Mouse (Mus musculus): ENCODE measurements around the gene Sema4d. TPM values are rescaled to one million over a fixed set of nuclear protein-coding genes. Genes with fewer than 3 reads are reported as not detected.

Sema4d gene
- polyA plus RNA-seq, 1 experiment from 2014 or later: 12.3 TPM

DNA sequence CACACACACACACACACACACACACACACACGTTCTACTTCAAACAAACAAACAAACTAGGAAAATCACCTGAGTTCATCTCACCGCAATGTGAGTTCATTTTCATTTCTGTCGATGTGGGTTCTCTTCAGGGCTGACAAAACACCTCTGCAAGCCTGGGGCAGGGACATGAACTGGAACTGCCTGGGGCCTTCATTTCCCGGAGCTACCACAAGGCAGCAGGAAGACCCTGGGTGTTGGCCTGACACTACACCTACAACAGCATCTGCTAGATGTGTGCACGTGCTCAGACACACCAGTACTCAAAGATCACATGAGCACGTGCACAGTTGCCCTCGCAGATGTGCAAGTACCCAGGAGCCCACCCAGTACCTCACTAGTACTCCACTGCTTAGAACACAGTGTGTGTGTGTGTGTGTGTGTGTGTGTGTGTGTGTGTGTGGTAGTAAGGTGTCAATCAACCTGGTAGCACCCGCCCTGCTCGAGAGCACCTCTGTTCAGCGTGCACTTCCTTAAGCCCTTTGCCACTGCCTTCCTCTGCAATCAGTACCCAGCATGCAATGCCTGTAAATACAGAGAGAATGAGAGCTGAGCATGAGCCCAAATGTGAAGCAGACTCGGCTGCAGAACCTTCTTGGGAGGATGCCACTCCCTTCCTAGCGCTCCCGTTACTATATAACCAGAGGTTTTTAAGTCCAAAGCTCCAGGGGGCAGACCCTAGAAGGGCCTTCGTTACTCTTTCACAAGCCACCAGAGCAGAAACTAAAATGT is 25.4 kb downstream of the Sema4d start:
- no peaks in the 10 kb centered on the region for H3K9me3 ChIP-seq (ENCODE audit: low read depth, low read length)
- no peaks in the 10 kb centered on the region for H3K36me3 ChIP-seq (ENCODE audit: insufficient read depth)
- WGBS: 74% methylated on average over 14 of the region's 14 CpGs
- no peaks in the 10 kb centered on the region for H3K4me1 ChIP-seq (ENCODE audit: insufficient read depth)
- H3K9ac ChIP-seq: no peak overlapping the region
- H3K27me3 ChIP-seq (ENCODE audit: insufficient read depth, low read length): no peaks in the 10 kb centered on the region
- TF ChIP-seq CTCF (IDR thresholded peaks at IDR 0.05; ENCODE audit: low read depth): no peak
- no peak overlapping the region for H3K4me3 ChIP-seq (ENCODE audit: low read depth, low read length)
- no peak for ATAC-seq (ENCODE audit: insufficient read depth)
- no peak overlapping the region for H3K27ac ChIP-seq (ENCODE audit: low read depth)
- no peak overlapping the region for H3K4me2 ChIP-seq
- DNase-seq: no peak

DNA sequence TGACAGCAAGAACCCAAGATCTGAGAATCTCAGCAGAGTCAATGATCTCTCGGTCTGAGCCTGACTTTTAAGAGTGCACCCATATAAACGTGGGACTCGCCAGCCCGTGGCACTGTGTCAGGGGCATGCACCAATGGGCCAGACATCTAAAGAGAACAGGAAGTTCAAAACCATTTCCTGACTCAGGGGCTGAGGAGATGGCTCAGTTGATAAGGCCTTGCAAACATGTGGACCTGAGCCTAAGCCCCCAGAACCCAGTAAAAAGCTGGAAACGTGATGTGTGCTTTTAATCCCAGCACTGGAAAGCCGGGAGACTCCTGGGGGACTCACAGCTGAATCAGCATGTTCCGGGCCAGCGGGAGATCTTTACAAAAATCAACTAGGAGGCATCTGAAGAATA is 26.0 kb downstream of the Sema4d start:
- TF ChIP-seq CTCF (IDR thresholded peaks at IDR 0.05; ENCODE audit: low read depth): no peak
- Histone ChIP-seq H3K4me2 (no peak overlapping the region), H3K4me3 (ENCODE audit: low read depth, low read length) (no peak overlapping the region), H3K36me3 (ENCODE audit: insufficient read depth) (no peaks in the 10 kb centered on the region), H3K27me3 (ENCODE audit: insufficient read depth, low read length) (no peaks in the 10 kb centered on the region), H3K9me3 (ENCODE audit: low read depth, low read length) (no peaks in the 10 kb centered on the region), H3K9ac (no peak overlapping the region), H3K4me1 (ENCODE audit: insufficient read depth) (no peaks in the 10 kb centered on the region), H3K27ac (ENCODE audit: low read depth) (no peak overlapping the region)
- DNase-seq (no peak), ATAC-seq (ENCODE audit: insufficient read depth) (no peak)
- 66% methylated on average over 8 of the region's 8 CpGs for WGBS

DNA sequence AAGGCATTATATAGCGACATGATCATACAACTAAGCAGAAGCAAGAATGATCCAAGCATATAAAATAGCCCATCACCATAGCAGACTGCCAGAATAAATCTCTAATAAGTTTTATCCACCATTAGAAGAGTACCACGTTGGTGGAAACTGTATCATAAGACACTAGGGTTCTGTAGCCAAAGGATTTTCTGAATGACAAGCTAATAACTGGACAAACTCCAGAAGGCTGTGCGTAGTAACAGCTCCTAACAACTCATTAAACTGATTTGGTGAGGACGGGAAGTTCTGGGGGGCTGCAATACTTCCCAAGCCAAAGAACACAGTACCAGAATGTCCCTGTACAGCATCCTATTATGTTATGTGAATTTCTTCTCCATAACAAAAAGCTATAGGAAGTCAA is 26.8 kb downstream of the Sema4d start:
- H3K27ac ChIP-seq (ENCODE audit: low read depth): no peak overlapping the region
- DNase-seq (no peak), ATAC-seq (ENCODE audit: insufficient read depth) (no peak)
- H3K4me1 ChIP-seq (ENCODE audit: insufficient read depth): 0 out of 2 replicates have a peak, but pooled peaks cover 3% of the 10 kb centered on the region
- TF ChIP-seq CTCF (IDR thresholded peaks at IDR 0.05; ENCODE audit: low read depth): no peak
- H3K4me2 ChIP-seq: no peak overlapping the region
- H3K4me3 ChIP-seq (ENCODE audit: low read depth, low read length): no peak overlapping the region
- no peaks in the 10 kb centered on the region for H3K27me3 ChIP-seq (ENCODE audit: insufficient read depth, low read length)
- no peaks in the 10 kb centered on the region for H3K36me3 ChIP-seq (ENCODE audit: insufficient read depth)
- no peaks in the 10 kb centered on the region for H3K9me3 ChIP-seq (ENCODE audit: low read depth, low read length)
- H3K9ac ChIP-seq: no peak overlapping the region
- 80% methylated on average over 4 of the region's 4 CpGs for WGBS

DNA sequence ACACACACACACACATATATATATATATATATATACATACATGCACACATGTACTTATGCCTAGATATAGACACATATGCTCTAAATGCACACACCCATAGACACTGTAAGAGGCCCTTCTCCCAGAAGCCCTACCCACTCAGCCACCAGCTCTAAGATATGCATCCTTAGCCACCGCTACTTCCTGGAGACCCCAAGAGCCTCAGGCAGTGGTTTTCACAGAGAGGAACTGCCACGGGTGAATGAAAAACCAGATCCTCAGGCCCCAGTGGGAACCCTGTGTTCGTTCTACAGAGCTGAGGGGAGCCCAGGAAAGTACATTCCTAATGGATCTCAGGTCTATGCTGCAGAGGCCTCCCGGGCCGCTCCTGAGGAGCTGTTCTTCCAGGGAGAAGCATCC is 28.2 kb downstream of the Sema4d start:
- Histone ChIP-seq H3K27ac (ENCODE audit: low read depth) (no peak overlapping the region), H3K4me3 (ENCODE audit: low read depth, low read length) (no peak overlapping the region), H3K4me1 (ENCODE audit: insufficient read depth) (0 out of 2 replicates have a peak, but pooled peaks cover 3% of the 10 kb centered on the region), H3K27me3 (ENCODE audit: insufficient read depth, low read length) (no peaks in the 10 kb centered on the region), H3K9me3 (ENCODE audit: low read depth, low read length) (no peaks in the 10 kb centered on the region), H3K9ac (no peak overlapping the region), H3K36me3 (ENCODE audit: insufficient read depth) (no peaks in the 10 kb centered on the region), H3K4me2 (no peak overlapping the region)
- DNase-seq: no peak
- WGBS: 81% methylated on average over 5 of the region's 5 CpGs
- ATAC-seq (ENCODE audit: insufficient read depth): no peak
- TF ChIP-seq CTCF (IDR thresholded peaks at IDR 0.05; ENCODE audit: low read depth): no peak

DNA sequence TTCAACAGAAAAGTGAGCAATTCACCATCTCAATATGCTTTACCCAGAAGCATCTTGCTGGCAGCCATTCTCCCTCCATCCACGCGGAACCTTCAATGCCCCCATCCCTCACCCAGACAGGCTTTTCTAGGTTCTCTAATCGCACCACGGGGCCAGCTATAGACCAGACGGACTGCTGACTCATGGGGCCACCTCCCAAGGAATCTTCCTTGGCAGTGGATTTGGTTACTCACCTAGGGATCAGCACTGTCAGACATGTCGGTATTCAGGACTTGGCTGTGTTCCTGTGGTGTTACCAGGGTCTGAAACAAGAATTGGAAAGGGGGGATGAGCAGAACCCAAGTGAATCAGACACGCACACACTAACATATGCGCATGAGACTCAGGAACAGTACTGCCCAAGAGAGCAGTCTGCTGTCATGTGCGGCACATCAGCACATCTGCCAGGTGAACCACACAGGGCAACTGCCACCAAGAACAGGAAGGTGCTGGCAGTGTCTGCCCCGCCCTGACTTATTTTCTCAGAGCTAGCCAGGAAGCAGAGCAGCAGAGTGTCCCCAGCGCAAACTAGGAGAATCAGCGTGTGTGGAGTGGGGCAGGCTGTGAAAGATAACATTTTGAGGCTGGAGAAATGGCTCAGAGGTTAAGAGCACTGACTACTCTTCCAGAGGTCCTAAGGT is 30.4 kb downstream of the Sema4d start:
- H3K9me3 ChIP-seq (ENCODE audit: low read depth, low read length): no peaks in the 10 kb centered on the region
- no peaks in the 10 kb centered on the region for H3K36me3 ChIP-seq (ENCODE audit: insufficient read depth)
- ATAC-seq (ENCODE audit: insufficient read depth) (no peak), DNase-seq (no peak)
- H3K4me1 ChIP-seq (ENCODE audit: insufficient read depth): 0 out of 2 replicates have a peak, but pooled peaks cover 3% of the 10 kb centered on the region
- H3K4me2 ChIP-seq: no peak overlapping the region
- no peak overlapping the region for H3K27ac ChIP-seq (ENCODE audit: low read depth)
- WGBS: 75% methylated on average over 12 of the region's 12 CpGs
- H3K9ac ChIP-seq: no peak overlapping the region
- TF ChIP-seq CTCF (IDR thresholded peaks at IDR 0.05; ENCODE audit: low read depth): no peak
- no peaks in the 10 kb centered on the region for H3K27me3 ChIP-seq (ENCODE audit: insufficient read depth, low read length)
- H3K4me3 ChIP-seq (ENCODE audit: low read depth, low read length): no peak overlapping the region

DNA sequence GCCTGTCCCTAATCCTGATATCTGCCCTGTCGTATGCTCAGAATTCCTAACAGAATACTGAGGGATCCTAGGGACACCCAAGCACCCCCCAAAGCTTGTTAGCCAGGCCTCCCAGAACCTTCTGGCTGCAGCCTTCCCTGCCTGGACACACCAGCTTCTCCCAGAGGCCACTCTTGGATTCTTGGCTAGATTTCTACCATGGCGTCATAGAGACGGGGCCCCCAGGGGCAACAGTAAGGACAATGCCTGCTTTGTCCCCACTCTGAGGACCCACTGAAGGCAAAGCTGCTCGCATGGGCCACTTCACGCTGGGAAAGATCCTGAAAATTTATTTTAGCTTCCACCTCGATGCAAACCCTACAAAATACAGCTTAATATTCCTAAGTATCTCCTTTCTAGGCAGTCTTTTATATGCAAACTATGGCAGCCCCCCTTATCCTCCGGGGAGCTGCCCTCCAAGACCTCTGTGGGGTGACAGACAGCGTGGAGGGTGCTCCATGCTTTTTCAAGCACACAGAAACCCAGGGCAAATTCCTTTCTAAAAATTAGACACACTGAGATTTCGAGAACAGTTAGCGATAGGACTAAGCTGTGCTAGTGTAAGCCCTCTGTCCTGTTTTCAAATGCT is 32.2 kb downstream of the Sema4d start:
- peak; percentile 73 for DNase-seq

More for the DNA sequence above, 32.2 kb downstream of the Sema4d start:
- 60% methylated on average over 10 of the region's 10 CpGs for WGBS
- no peak for TF ChIP-seq CTCF (IDR thresholded peaks at IDR 0.05; ENCODE audit: low read depth)
- peak; percentile 67 for ATAC-seq (ENCODE audit: insufficient read depth)
- no peaks in the 10 kb centered on the region for H3K36me3 ChIP-seq (ENCODE audit: insufficient read depth)
- H3K27me3 ChIP-seq (ENCODE audit: insufficient read depth, low read length): no peaks in the 10 kb centered on the region
- H3K4me3 ChIP-seq (ENCODE audit: low read depth, low read length): no peak overlapping the region
- H3K9me3 ChIP-seq (ENCODE audit: low read depth, low read length): no peaks in the 10 kb centered on the region
- H3K4me2 ChIP-seq: no peak overlapping the region
- H3K27ac ChIP-seq (ENCODE audit: low read depth): peak overlapping the region; percentile 93
- H3K4me1 ChIP-seq (ENCODE audit: insufficient read depth): 0 out of 2 replicates have a peak, but pooled peaks cover 3% of the 10 kb centered on the region
- H3K9ac ChIP-seq: no peak overlapping the region

All from lung, embryonic 14.5 days (tissue).